Mouse (Mus musculus): ENCODE results near the gene Tnnt1.
"Not testable (repeated sequence)": the region's sequence is repeated elsewhere in the genome, so short reads cannot be mapped to it uniquely, and the experiment has no call there.

Gene Tnnt1

GRCm38 (mm10) chr7:4516332-4517050, at the start of gene Tnnt1:
Gene Tnnt1 (minus strand): TSS chr7:4516382.
- DNase-seq (ENCODE audit: low read depth), result no peak

GRCm38 (mm10) chr7:4562660-4563059, 46.5 kb upstream of the Tnnt1 start:
- peak; percentile 33 for DNase-seq (ENCODE audit: low read depth)

GRCm38 (mm10) chr7:4557167-4557560, 41.0 kb upstream of the Tnnt1 start:
- DNase-seq (ENCODE audit: low read depth), result no peak

DNA sequence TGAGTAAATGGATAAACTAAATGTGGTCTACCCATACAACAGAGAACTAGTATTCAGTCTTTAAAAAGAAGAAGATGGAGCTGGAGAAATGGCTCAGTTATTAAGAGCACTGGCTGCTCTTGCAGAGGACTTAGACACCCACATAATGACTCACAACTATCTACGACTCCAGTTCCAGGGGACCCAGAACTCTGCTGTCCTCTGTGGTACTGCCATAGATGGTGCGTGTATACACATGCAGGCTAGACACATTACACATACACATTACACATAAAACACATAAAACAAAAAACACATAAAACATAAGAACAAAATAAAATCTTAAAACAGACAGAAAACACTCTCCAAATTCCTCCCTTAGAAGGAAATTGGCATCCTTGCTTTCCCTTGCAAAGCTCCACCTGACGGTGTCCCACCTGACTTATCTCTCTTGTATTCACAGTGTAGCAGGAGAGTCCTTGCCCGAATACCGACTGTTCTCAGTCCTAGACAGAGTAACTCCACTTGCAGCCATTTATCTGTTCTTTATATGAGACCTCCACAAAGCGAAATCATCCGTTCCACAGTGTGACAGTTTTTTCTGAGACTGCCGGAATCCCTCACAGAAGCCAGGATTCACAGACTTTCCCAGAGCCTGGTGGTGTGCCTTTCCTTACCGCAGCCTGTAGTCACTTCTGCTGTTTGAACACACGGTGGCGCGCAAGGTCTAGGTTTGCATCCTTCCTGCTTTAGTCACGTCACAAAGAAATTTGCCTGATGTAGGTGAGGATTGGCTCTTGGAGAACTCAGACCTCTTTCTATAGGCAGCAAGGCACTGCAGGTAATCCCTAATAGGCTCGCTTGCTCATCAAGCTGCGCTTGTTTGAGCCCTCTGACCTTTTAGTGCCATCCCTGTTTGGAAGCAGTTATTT, 40.3 kb upstream of the Tnnt1 start:
- DNase-seq (ENCODE audit: low read depth), result peak; percentile 95

GRCm38 (mm10) chr7:4547221-4547641, 31.0 kb upstream of the Tnnt1 start, which contains the start of gene Syt5:
Gene Syt5 (minus strand): TSS chr7:4547541.
- no peak for DNase-seq (ENCODE audit: low read depth)

- peak; percentile 47 for DNase-seq (ENCODE audit: low read depth)
Measured at GRCm38 (mm10) chr7:4546591-4547131, 30.5 kb upstream of the Tnnt1 start.

- no peak for DNase-seq (ENCODE audit: low read depth)
Measured at GRCm38 (mm10) chr7:4546050-4546449, 29.9 kb upstream of the Tnnt1 start.

DNA sequence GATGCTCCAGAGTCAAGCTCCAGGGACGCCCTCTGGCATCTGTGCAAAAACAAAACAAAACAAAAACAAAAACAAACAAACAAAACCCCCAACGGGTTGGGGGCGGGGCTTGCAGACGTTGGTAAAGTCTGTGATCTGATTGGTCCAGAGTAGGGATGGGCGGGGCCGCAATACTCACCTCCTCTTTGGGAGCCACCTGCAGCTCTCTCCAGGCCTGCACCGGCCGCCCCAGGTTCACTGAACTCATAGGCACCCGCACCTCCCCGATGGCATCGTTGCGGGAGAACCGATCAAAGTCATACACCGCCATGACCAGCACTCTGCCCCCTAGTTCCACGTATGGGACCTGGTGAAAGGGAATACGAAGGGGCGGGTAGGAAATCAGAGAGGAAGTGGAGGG, 25.8 kb upstream of the Tnnt1 start:
- DNase-seq (ENCODE audit: low read depth), result no peak

DNA sequence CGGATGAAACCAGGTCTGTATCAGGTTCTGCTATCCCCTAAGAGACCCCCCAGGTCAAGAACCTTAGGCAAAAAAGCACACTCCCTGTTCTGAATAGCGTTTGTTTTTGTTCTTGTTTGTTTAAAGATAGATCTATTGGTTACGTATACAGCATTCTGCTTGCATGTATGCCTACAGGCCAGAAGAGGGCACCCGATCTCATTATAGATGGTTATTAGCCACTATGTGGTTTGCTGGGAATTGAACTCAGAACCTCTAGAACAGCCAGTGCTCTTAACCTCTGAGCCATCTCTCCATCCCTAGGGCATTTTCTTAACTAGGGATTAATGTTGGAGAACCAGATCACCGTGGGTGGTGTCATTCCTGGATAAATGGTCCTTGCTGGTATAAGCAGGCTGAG, 25.2 kb upstream of the Tnnt1 start:
- no peak for DNase-seq (ENCODE audit: low read depth)

- no peak for DNase-seq (ENCODE audit: low read depth)
Measured at GRCm38 (mm10) chr7:4539019-4539418, 22.8 kb upstream of the Tnnt1 start.

DNA sequence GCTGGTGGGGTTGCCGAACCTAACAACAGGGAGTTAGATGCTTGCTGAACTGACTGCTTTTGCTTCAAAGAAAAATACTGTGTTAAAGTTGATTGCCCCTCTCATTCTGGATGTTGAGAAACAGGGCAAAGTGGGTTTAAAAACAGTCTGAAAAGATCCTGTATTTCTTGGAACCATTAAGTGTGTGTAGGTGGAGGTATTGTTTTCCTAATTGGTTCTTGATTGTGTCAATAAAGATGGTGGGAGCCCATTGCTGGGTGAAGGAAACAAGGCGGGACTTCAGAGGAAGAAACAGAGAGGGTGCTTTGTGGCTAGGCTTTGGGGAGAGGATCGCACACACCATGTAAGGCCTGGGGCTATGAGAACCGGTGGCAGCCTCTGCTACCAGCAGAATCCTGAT, 21.0 kb upstream of the Tnnt1 start:
- DNase-seq (ENCODE audit: low read depth), result no peak

GRCm38 (mm10) chr7:4536369-4536768, 20.2 kb upstream of the Tnnt1 start:
- no peak for DNase-seq (ENCODE audit: low read depth)

DNA sequence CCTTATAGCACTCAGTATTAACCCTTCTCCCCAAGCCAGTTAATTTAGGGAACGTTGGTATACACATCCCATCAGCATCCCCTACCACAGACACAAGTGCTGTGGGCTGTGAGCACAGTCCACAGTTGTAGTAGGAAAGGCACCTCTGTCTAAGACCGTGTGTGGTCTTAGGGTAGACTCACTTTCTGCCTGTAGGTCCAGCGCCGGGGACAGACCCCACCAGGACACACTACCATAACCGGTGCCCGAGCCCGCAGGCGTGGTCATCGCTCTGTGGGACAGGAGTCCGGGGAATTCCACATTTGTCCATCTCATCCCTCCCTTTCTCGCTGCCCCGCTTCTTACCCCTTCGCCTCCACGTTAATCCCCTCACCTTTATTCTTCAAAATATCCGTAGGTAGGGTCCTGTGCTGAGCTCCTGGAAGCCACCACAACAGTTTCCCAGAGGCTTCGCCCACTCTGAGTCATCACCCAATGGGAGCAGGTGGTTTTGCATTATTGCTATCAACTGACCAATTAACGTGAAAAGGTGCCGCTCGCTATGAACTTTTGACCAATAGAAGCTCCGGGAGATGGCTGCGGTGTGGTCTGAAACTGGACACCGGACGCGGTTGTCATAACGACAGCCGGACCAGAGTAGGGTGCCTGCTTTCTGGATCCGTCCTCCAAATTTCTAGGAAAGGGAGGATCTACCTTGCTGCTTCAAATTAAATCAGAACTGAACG, 16.0 kb upstream of the Tnnt1 start, which contains the start of gene Dnaaf3:
Gene Dnaaf3, minus strand, starts transcription at position 449 of the 725 bp plus-strand sequence.
- DNase-seq (ENCODE audit: low read depth), result no peak

DNA sequence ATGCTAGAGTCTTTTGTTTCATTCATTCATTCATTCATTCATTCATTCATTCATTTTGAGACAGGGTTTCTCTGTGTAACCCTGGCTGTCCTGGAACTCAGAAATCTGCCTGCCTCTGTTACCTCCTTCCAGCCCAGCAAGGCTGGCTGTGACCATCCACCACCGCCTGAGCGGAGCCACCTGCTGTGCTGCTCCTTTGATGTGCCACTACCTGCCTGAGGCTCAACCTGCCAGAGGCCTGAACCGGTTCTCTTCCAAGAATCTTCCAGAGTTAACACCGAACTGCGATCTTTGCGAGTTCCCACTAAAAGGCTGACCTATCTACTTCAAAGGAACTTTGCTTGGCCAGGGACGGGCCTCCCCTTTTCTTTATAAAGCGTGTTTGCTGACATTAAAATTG, 14.0 kb upstream of the Tnnt1 start:
- not testable (repeated sequence) for DNase-seq (ENCODE audit: low read depth)

DNA sequence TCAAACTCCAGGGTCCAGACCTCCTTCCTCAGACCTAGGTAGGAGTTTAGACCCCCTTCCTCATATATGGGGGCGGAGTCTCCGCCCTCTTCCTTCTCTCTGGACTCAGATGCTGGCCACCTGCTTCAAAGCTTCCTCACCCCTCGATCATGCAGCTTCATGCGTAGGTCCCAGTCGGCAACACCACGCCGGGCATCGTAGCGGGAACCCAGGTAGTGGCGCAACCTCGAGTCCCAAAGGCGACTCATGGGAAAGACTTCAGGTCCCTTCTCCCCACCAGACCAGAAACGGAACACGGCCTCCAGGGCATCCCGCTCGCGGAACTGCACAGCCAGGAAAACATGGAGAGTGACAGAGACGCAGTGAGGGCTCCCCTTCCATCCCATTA, 11.1 kb upstream of the Tnnt1 start:
- DNase-seq (ENCODE audit: low read depth), result no peak

GRCm38 (mm10) chr7:4526341-4527301, 10.4 kb upstream of the Tnnt1 start:
- DNase-seq (ENCODE audit: low read depth), result peak; percentile 93

DNA sequence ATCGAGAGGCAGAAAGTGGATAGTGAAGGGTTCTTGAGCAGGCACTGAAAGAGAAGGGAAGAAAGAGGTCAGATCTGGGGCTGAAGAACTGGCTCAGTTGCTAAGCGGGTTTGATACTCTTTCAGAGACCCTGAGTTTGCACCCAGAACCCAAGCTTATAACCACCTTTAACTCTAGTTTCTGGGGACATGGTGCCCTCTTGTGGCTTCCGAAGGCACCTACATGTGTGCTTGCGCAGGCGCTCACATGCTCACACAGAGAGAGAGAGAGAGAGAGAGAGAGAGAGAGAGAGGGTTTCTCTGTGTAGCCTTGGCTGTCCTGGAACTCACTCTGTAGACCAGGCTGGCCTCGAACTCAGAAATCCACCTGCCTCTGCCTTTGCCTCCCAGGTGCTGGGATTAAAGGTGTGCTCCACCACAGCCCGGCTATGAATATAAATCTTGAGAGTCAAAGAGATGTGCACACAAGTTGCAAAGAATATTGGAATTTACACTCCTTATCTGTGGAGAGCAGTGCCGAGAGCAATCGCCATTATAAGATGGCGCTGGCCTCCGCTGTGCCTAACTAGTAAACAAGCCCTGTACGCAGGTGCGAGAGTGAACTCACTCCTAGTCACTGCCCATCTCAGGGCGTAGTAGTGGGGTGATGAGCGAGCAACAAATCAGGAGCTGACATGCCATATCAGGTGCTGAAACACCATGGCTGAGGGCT, 8.2 kb upstream of the Tnnt1 start, which contains the start of gene Tnni3:
Gene Tnni3, minus strand, starts transcription at position 18 of the 711 bp plus-strand sequence.
- peak; percentile 86 for DNase-seq (ENCODE audit: low read depth)

- no peak for DNase-seq (ENCODE audit: low read depth)
Measured at GRCm38 (mm10) chr7:4523205-4524130, 7.3 kb upstream of the Tnnt1 start.

DNA sequence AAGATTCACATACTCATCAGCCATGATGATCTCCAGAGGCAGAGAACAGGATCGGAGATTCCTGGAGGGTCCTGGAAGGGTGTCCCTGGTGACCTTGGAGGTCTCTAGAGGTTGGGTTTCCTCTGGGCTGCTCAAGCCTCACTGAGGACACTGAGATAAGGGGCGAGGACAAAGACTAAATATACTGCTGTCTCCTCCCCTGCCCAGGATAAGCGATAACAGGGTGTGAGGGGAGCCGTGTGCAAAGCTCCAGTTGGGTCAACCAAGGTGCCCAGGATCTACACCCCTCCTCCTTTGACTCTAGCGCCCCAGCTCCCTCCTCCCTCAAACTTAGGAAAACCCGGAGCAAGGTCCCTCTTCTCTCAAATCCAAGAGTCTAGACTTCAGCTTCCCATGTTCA, 6.1 kb upstream of the Tnnt1 start:
- DNase-seq (ENCODE audit: low read depth), result no peak

All from induced T-regulatory cell, adult 2 months (primary cell).